Mouse (Mus musculus) bone marrow macrophage, adult 2 months (primary cell): Measurements from ENCODE around the gene Lgals2.
"Not testable (repeated sequence)": the region's sequence is repeated elsewhere in the genome, so short reads cannot be mapped to it uniquely, and the experiment has no call there.

Experiments
- CTCF ChIP-seq: IDR thresholded peaks from 2 replicates; pipeline ENCODE4 v1.5.1; 2012; ENCODE audit warnings: low read depth, mild to moderate bottlenecking, low read length, moderate library complexity
- POLR2A ChIP-seq: IDR thresholded peaks from 2 replicates; pipeline ENCODE4 v1.6.1; 2012; ENCODE audit warnings: mild to moderate bottlenecking, low read depth, low read length, borderline replicate concordance

DNA sequence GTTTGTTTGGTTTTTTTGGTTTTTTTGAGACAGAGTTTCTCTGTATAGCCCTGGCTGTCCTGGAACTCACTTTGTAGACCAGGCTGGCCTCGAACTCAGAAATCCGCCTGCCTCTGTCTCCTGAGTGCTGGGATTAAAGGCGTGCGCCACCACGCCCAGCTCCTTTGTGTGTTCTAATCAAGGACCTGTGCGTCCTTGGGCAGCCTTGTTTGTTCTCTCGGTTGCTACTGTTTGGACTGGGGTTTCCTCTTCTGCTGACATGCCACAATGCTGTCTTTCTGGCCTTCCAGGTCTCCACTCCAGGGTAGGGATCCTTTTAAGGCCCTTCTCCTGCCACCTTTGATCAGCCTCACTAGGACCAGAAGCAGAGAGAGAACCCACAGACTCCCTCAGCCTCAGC is 8.5 kb downstream of the Lgals2 start:
- not testable (repeated sequence) for TF ChIP-seq CTCF, POLR2A
